Comparison of ENCODE assay signal across 24 mouse cellular contexts in genomic region chr4:30776816-30777442, GRCm38 (mm10).
A peak's percentile ranks its signal among the peaks of the same experiment; 100 is the strongest.
DNase-seq lines count a peak whose midpoint lies in the region; ATAC-seq and TF ChIP-seq lines count a peak whose summit lies in the region.
"Had no signal": no experiment of that assay in that cellular context is flagged by ENCODE, and none has a peak within 500 bp of the region (broad histone marks: within the 10 kb centered on the region; RNA-seq: fewer than 3 reads in every experiment).

No protein-coding gene starts in this region.

- no peak for ATAC-seq in midbrain, postnatal 0 days (ENCODE audit: low FRiP score)
- ATAC-seq in midbrain, embryonic 12.5 days (ENCODE audit: low FRiP score, low read depth) = peak; percentile 75
- ATAC-seq: hindbrain, embryonic 16.5 days; intestine, embryonic 16.5 days had no signal

- DNase-seq in embryo, embryonic 10.5 days (ENCODE audit: low spot score) = peak; percentile 18
- no peak for DNase-seq in embryo, embryonic 9.5 days (ENCODE audit: extremely low spot score)
- no peak for DNase-seq in midbrain, embryonic 10.5 days (ENCODE audit: low spot score)
- no peak for DNase-seq in midbrain, postnatal 0 days (ENCODE audit: low spot score)
- DNase-seq in thymus, postnatal 14 days = no peak
- DNase-seq in cerebellum, postnatal 4 days (ENCODE audit: low spot score in 2 of 2) = no peak
- DNase-seq in cerebellum, adult 11 months = no peak
- DNase-seq: cerebellum, adult 18-20 months; cerebellum, postnatal 25 days; gastrocnemius, postnatal 36 days; heart, adult 2 months; kidney, postnatal 36 days; lung, embryonic 14.5 days; right cerebral cortex, postnatal 14 days; thymus, adult 2 months had no signal

- 47% methylated on average over 2 of the region's 2 CpGs for WGBS in midbrain, embryonic 10.5 days
- 29% methylated on average over 2 of the region's 2 CpGs for WGBS in midbrain, postnatal 0 days
- WGBS in midbrain, embryonic 12.5 days = 22% methylated on average over 2 of the region's 2 CpGs

- no peaks in the 10 kb centered on the region for H3K27me3 ChIP-seq in midbrain, embryonic 10.5 days (ENCODE audit: low read depth, poor library complexity, severe bottlenecking)
- H3K27me3 ChIP-seq in midbrain, postnatal 0 days (ENCODE audit: insufficient read depth, low read length) = no peaks in the 10 kb centered on the region
- no peaks in the 10 kb centered on the region for H3K27me3 ChIP-seq in midbrain, embryonic 12.5 days
- H3K27me3 ChIP-seq: heart, embryonic 13.5 days; kidney, embryonic 15.5 days; limb, embryonic 13.5 days had no signal

- H3K4me2 ChIP-seq in midbrain, postnatal 0 days (ENCODE audit: low read depth, low read length, poor library complexity, severe bottlenecking) = no peak overlapping the region
- H3K4me2 ChIP-seq in midbrain, embryonic 12.5 days (replicated peaks) = no peak overlapping the region
- H3K4me2 ChIP-seq: heart, embryonic 13.5 days; kidney, embryonic 15.5 days; limb, embryonic 13.5 days; lung, embryonic 14.5 days had no signal

- peaks cover 22% of the 10 kb centered on the region for H3K4me1 ChIP-seq in midbrain, embryonic 10.5 days
- no peaks in the 10 kb centered on the region for H3K4me1 ChIP-seq in midbrain, postnatal 0 days (ENCODE audit: insufficient read depth, low read length)
- H3K4me1 ChIP-seq in midbrain, embryonic 12.5 days = peaks cover 16% of the 10 kb centered on the region
- H3K4me1 ChIP-seq: heart, embryonic 13.5 days; kidney, embryonic 15.5 days had no signal

- no peaks in the 10 kb centered on the region for H3K36me3 ChIP-seq in midbrain, embryonic 10.5 days
- H3K36me3 ChIP-seq in midbrain, postnatal 0 days (ENCODE audit: insufficient read depth, low read length) = no peaks in the 10 kb centered on the region
- H3K36me3 ChIP-seq in midbrain, embryonic 12.5 days = no peaks in the 10 kb centered on the region
- H3K36me3 ChIP-seq: heart, embryonic 13.5 days; kidney, embryonic 15.5 days; limb, embryonic 13.5 days had no signal

- TF ChIP-seq CTCF in midbrain, postnatal 0 days (IDR thresholded peaks at IDR 0.05) = no peak

- H3K9me3 ChIP-seq in midbrain, embryonic 10.5 days (replicated peaks) = no peaks in the 10 kb centered on the region
- no peaks in the 10 kb centered on the region for H3K9me3 ChIP-seq in midbrain, postnatal 0 days (ENCODE audit: low read length)
- H3K9me3 ChIP-seq in midbrain, embryonic 12.5 days = no peaks in the 10 kb centered on the region
- H3K9me3 ChIP-seq: kidney, embryonic 15.5 days; limb, embryonic 13.5 days had no signal

- no peak overlapping the region for H3K9ac ChIP-seq in midbrain, postnatal 0 days (replicated peaks; ENCODE audit: low read length, poor library complexity, severe bottlenecking)
- H3K9ac ChIP-seq in midbrain, embryonic 12.5 days (replicated peaks) = no peak overlapping the region
- H3K9ac ChIP-seq: heart, embryonic 13.5 days; kidney, embryonic 15.5 days; limb, embryonic 13.5 days; liver, embryonic 14.5 days; lung, embryonic 14.5 days had no signal

- H3K27ac ChIP-seq in midbrain, embryonic 10.5 days (replicated peaks) = peak overlapping the region; percentile 75
- H3K27ac ChIP-seq in midbrain, postnatal 0 days (ENCODE audit: low read depth, low read length) = no peak overlapping the region
- H3K27ac ChIP-seq in midbrain, embryonic 12.5 days (replicated peaks) = 0 out of 2 replicates have a peak overlapping the region, but pooled peaks have one; percentile 15
- H3K27ac ChIP-seq: heart, adult 2 months; heart, embryonic 13.5 days; kidney, embryonic 15.5 days; limb, embryonic 13.5 days; liver, embryonic 14.5 days; stomach, postnatal 0 days had no signal

- H3K4me3 ChIP-seq in midbrain, embryonic 10.5 days = no peak overlapping the region
- no peak overlapping the region for H3K4me3 ChIP-seq in midbrain, postnatal 0 days (ENCODE audit: low read depth, low read length)
- H3K4me3 ChIP-seq in midbrain, embryonic 12.5 days = no peak overlapping the region
- H3K4me3 ChIP-seq: erythroblast, embryonic 14.5 days; heart, adult 2 months; heart, embryonic 13.5 days; kidney, embryonic 15.5 days; limb, embryonic 13.5 days had no signal
